Mouse (Mus musculus): ENCODE data around the gene Ryr2.

GRCm38 (mm10) chr13:11880503-11881227 lies 226.1 kb downstream of the Ryr2 start:
- TF ChIP-seq TAL1 (conservative IDR thresholded peaks at IDR 0.05; ENCODE audit: low read depth, low read length) (no peak), CTCF (IDR thresholded peaks at IDR 0.05; ENCODE audit: low read depth, low read length) (no peak), GATA2 (IDR thresholded peaks at IDR 0.05; ENCODE audit: borderline replicate concordance, low read depth, low read length) (no peak), POLR2AphosphoS5 (IDR thresholded peaks at IDR 0.05; ENCODE audit: insufficient replicate concordance, low read depth, low read length) (no peak), GATA1 (IDR thresholded peaks at IDR 0.05; ENCODE audit: borderline replicate concordance, low read length) (no peak)

All from G1E (cell line).